In the genomic region with DNA sequence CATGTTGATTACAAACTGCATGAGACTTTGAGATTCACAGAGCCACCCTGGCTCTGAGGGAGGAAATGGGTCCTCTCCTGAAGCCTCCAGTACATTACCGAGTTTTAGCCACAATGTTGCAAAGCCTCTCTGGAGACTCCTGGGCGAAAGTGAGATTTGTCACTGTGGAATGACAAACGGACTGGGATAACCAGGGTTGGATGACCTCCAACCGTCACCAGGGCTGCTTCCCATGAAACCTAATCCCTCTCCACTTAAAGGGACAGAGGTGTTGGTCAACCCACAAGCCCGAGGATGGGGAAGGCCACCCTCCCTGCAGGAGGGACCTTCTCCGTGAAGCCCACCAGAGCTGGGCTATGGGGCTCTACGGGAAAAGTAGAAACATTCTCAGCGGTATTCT, we compare ENCODE assay signal across 13 mouse cellular contexts. TPM values are rescaled to one million over a fixed set of nuclear protein-coding genes. Genes with fewer than 3 reads are reported as not detected.
DNase-seq lines count a peak whose midpoint lies in the region; ATAC-seq lines count a peak whose summit lies in the region.
"Had no signal": no experiment of that assay in that cellular context is flagged by ENCODE, and none has a peak within 500 bp of the region (broad histone marks: within the 10 kb centered on the region; RNA-seq: fewer than 3 reads in every experiment).

No protein-coding gene starts in this region.

- 35% methylated on average over 8 of the region's 8 CpGs for WGBS in lung, embryonic 16.5 days
- 31% methylated on average over 8 of the region's 8 CpGs for WGBS in heart, embryonic 12.5 days
- 35% methylated on average over 8 of the region's 8 CpGs for WGBS in stomach, embryonic 15.5 days

- H3K9me3 ChIP-seq in lung, embryonic 16.5 days (ENCODE audit: control insufficient read depth, low read length) = no peaks in the 10 kb centered on the region
- no peaks in the 10 kb centered on the region for H3K9me3 ChIP-seq in heart, embryonic 12.5 days (replicated peaks)
- H3K9me3 ChIP-seq in stomach, embryonic 15.5 days = no peaks in the 10 kb centered on the region
- H3K9me3 ChIP-seq: G1E; hindbrain, embryonic 12.5 days; kidney, embryonic 15.5 days had no signal

- H3K36me3 ChIP-seq in lung, embryonic 16.5 days (ENCODE audit: control insufficient read depth, insufficient read depth, low read length) = no peaks in the 10 kb centered on the region
- no peaks in the 10 kb centered on the region for H3K36me3 ChIP-seq in heart, embryonic 12.5 days
- H3K36me3 ChIP-seq in stomach, embryonic 15.5 days = no peaks in the 10 kb centered on the region
- H3K36me3 ChIP-seq: G1E; hindbrain, embryonic 12.5 days; kidney, embryonic 15.5 days had no signal

- 0 out of 2 replicates have a peak overlapping the region, but pooled peaks have one; percentile 20 for H3K9ac ChIP-seq in lung, embryonic 16.5 days (ENCODE audit: low read length)
- no peak overlapping the region for H3K9ac ChIP-seq in heart, embryonic 12.5 days
- H3K9ac ChIP-seq in stomach, embryonic 15.5 days = no peak overlapping the region
- H3K9ac ChIP-seq: hindbrain, embryonic 12.5 days; kidney, embryonic 15.5 days had no signal

- ATAC-seq in lung, embryonic 16.5 days (ENCODE audit: low read depth) = peak; percentile 51
- no peak for ATAC-seq in heart, embryonic 12.5 days (ENCODE audit: insufficient number of reproducible peaks, low FRiP score)
- no peak for ATAC-seq in stomach, embryonic 15.5 days (ENCODE audit: insufficient read depth, low FRiP score, low read depth)

- no peaks in the 10 kb centered on the region for H3K27me3 ChIP-seq in lung, embryonic 16.5 days (ENCODE audit: control insufficient read depth, insufficient read depth, low read depth, low read length)
- no peaks in the 10 kb centered on the region for H3K27me3 ChIP-seq in heart, embryonic 12.5 days (replicated peaks)
- H3K27me3 ChIP-seq in stomach, embryonic 15.5 days (replicated peaks) = no peaks in the 10 kb centered on the region
- H3K27me3 ChIP-seq: hindbrain, embryonic 12.5 days had no signal

- H3K4me2 ChIP-seq in lung, embryonic 16.5 days (ENCODE audit: low read depth, low read length) = no peak overlapping the region
- H3K4me2 ChIP-seq in heart, embryonic 12.5 days = 0 out of 2 replicates have a peak overlapping the region, but pooled peaks have one; percentile 8
- H3K4me2 ChIP-seq in stomach, embryonic 15.5 days = no peak overlapping the region
- H3K4me2 ChIP-seq: hindbrain, embryonic 12.5 days; kidney, embryonic 15.5 days had no signal

- peak; percentile 63 for DNase-seq in adrenal gland, postnatal 14 days
- DNase-seq in adrenal gland, postnatal 4 days (ENCODE audit: low spot score in 2 of 2) = no peak
- DNase-seq in lung, postnatal 36 days = no peak
- no peak for DNase-seq in c-Kit-positive CD71-positive TER-119-positive erythroid progenitor cells, embryonic 14.5 days (ENCODE audit: low spot score)
- DNase-seq in cerebellum, postnatal 14 days = no peak
- DNase-seq: B cell, adult 2 months; thymus, adult 2 months had no signal

- H3K4me1 ChIP-seq in lung, embryonic 16.5 days (replicated peaks; ENCODE audit: control insufficient read depth, insufficient read depth, low read length) = peaks cover 27% of the 10 kb centered on the region
- H3K4me1 ChIP-seq in heart, embryonic 12.5 days (replicated peaks) = peaks cover 46% of the 10 kb centered on the region
- peaks cover 9% of the 10 kb centered on the region; the same call in 1 of the 2 replicates for H3K4me1 ChIP-seq in stomach, embryonic 15.5 days
- H3K4me1 ChIP-seq: hindbrain, embryonic 12.5 days had no signal

- H3K4me3 ChIP-seq in lung, embryonic 16.5 days (ENCODE audit: low read length) = no peak overlapping the region
- no peak overlapping the region for H3K4me3 ChIP-seq in heart, embryonic 12.5 days
- no peak overlapping the region for H3K4me3 ChIP-seq in stomach, embryonic 15.5 days (replicated peaks)
- H3K4me3 ChIP-seq: hindbrain, embryonic 12.5 days; kidney, embryonic 15.5 days had no signal

- no peak overlapping the region for H3K27ac ChIP-seq in lung, embryonic 16.5 days (ENCODE audit: low read length)
- peak overlapping the region; percentile 38; the same call in 1 of the 2 replicates for H3K27ac ChIP-seq in heart, embryonic 12.5 days (ENCODE audit: poor library complexity, severe bottlenecking)
- H3K27ac ChIP-seq in stomach, embryonic 15.5 days = peak overlapping the region; percentile 51; the same call in 1 of the 2 replicates
- H3K27ac ChIP-seq: hindbrain, embryonic 12.5 days; kidney, embryonic 15.5 days had no signal

RNA-seq across cellular contexts. Expression of gene Adrb1, which starts 44.4 kb away (rescaled TPM):
- total RNA-seq in adrenal gland, postnatal 14 days (2021) = 3.8 and 6.4 TPM in 2 replicates
- total RNA-seq in adrenal gland, postnatal 4 days (2021) = 1 to 10 TPM; 2.8 to 2.9 TPM
- polyA plus RNA-seq in lung, embryonic 16.5 days (2015; fragmentation: Nextera tagmentation; extraction: Ambion mirVana) = 1.1 and 1.3 TPM in 2 replicates
- polyA plus RNA-seq in heart, embryonic 12.5 days (2016; fragmentation: Nextera tagmentation; extraction: Ambion mirVana) = 3.9 and 4.2 TPM in 2 replicates
- polyA plus RNA-seq in stomach, embryonic 15.5 days (2015; fragmentation: Nextera tagmentation; extraction: Ambion mirVana) = 0.93 and 1.2 TPM in 2 replicates
- polyA plus RNA-seq: G1E had no signal
